Mouse (Mus musculus) thymus, postnatal 36 days (tissue): ENCODE measurements around the gene Pxdn.

Experiments
- DNase-seq, 2 experiments: peaks; one replicate each; pipeline ENCODE4 v3.0.0; 2022; ENCODE audit warnings: mixed read lengths in 2 of 2

Pxdn gene

DNA sequence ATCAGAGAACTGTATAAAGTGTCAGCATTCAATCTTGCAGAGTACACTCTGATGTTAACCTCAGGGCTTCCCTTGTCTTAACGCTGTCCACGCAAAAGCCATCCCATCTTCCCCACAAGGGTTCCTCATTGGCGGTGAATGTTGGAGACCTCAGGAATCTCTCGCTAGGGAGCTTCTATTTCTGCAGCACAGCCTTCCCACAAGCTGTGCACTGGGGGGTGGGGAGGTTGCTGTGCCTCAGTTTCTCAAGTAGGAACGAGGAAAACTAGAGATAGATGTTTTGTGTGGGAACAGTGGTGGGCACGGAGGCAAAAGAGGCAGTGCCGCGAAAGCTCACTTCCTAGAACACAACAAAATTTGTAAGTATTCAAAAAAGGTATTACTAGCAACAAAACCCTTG lies at the start of gene Pxdn:
Pxdn (plus strand) TSS at position 301 of the 400 bp plus-strand sequence.
- no peak for DNase-seq

- no peak for DNase-seq
Observed at GRCm38 (mm10) chr12:29894669-29895068, 42.7 kb upstream of the Pxdn start.

DNA sequence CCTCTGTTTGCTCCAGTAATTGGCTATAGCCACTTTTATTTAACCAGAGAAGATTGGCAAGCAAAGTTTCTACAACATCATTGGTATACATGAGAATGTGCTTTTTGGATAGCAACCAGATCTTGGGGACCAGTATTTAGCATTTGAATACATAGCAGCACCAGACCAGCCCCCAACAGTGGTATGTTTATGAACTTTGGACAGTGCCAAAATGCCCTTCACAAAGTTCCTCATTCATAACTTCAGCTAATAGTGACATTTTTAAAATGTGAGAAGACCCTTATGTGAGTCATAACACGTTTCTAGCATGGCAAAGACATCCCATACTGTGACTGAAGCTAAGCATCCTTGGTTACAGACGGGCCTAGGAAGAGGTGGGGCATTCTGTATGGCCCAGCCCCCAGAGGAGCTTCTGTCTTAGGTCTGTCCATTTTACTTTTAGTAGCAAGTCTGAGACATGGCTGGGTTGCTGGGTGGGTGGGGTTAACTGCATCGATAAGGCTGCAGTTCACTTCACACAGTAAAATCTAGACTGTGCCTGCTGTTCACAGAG lies 39.8 kb upstream of the Pxdn start:
- no peak for DNase-seq

GRCm38 (mm10) chr12:29904101-29904874 lies 33.1 kb upstream of the Pxdn start:
- DNase-seq, result no peak

DNA sequence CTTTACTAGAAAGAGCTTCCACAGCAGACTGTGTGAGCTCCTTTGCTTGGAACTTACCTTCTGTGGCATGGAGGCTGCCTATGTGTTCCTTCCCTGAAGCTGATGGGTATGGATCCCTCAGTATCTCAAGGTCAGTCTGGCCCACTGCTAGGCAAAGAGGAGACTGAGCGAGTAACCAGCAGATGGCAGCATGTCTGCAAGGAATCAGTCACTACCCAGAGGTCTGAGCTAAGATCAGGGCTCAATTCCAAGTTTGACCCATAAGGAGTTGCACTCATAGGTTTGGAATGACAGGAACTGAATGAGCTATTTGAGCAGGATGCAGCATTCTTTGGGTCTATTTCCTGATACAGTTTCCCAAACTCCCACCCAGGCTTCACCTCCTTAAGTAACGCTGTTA lies 30.4 kb upstream of the Pxdn start:
- no peak for DNase-seq

GRCm38 (mm10) chr12:29916139-29916538 lies 21.3 kb upstream of the Pxdn start:
- DNase-seq, result no peak

- no peak for DNase-seq
Observed at GRCm38 (mm10) chr12:29916807-29917206, 20.6 kb upstream of the Pxdn start.

DNA sequence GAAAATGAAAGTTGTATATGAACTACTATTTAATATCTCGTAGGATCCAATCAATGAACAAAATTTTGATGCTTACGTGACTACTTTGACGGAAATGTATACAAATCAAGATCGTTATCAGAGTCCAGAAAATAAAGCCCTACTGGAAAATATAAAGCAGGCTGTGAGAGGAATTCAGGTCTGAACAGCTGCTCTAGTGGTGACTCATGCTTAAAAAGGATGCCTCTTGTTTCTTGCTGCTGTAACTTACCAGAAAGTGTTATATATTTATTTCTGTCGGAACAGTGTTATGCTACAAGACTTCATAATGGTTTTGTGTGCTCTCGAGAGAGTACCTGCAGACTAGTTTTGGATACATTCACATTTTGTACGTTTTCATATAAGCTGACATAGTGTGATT lies 17.1 kb upstream of the Pxdn start:
- DNase-seq, result no peak

DNA sequence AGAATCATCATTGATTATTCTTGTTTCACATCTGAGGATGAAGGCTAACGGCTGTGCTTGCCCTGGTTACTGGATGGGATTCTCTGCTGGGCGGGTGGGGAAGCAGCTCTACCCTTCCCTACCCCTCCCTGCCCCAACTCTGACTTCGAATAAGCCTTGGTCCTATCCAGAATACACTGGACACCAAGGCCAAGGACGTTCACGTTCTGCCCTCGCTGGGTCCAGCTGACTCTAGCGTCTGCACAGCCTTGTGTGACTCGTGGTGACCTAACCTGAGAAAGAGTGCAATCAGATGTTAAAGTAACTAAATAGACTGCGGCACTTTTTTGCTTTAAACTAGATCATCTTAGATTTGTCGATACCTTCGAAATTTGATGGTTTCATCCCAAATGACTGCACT lies 15.9 kb upstream of the Pxdn start:
- DNase-seq, result no peak

- no peak for DNase-seq
Observed at GRCm38 (mm10) chr12:29926896-29927295, 10.5 kb upstream of the Pxdn start.

DNA sequence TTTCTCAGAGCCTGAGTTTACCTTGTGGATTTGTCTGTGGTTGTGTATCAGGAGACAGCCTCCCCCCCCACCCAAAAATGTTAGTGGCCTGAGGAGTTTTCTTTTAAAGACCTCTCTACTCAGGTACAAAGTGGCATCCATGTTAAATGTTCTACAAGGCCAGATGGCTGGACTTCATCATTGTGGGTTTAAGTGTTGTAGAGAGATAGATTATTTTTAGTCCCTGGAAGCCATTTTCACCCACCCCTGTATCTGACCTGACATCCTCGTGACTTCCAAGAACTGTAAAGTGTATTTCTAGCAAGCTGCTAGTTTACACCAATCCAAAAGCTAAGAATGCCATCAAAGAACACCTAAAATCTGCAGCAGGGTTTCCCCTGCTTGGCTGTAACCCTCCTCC lies 6.8 kb upstream of the Pxdn start:
- no peak for DNase-seq

GRCm38 (mm10) chr12:29932951-29933350 lies 4.5 kb upstream of the Pxdn start:
- no peak for DNase-seq

DNA sequence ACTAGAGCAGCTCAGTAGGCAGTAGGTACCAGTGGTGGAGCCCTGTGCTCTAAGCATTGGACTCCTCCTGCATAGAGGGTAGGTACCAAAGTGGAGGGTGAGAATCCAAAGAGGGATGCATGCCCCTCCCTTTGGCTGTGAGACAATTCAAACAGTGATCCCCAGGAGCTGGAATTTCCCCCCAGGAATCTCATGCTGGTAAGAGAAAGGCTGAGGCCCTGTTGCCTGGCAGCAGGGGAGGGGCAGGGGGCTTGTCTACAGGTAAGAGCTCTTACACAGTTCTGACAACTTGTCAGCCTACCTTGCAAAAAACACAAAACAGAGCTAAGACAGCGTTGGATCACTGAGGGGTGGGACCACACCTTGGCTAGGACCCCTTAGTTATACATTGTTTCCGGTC lies 3.9 kb upstream of the Pxdn start:
- DNase-seq, result no peak

DNA sequence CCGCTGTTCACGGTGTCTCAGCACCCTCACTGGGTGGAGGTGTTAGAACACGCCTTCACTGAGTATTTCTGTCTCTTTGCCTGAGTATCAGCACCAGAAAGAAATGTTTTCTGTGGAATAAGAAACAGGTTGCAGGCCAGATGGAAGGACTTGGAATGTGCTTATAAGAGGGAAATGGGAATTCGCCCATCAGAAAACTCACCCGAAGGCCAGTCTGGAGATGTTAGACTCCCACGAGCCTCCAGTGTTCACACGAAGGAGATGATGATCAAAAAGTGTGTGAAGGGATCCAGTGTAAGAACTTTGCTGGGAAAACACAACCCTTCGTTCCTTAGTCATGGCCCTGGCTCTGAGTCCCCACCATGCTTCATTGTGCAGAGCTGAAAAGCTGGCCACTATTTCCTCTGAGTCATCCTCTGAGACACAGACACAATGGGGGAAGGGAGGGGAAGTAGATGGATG lies 3.3 kb upstream of the Pxdn start:
- DNase-seq, result no peak

DNA sequence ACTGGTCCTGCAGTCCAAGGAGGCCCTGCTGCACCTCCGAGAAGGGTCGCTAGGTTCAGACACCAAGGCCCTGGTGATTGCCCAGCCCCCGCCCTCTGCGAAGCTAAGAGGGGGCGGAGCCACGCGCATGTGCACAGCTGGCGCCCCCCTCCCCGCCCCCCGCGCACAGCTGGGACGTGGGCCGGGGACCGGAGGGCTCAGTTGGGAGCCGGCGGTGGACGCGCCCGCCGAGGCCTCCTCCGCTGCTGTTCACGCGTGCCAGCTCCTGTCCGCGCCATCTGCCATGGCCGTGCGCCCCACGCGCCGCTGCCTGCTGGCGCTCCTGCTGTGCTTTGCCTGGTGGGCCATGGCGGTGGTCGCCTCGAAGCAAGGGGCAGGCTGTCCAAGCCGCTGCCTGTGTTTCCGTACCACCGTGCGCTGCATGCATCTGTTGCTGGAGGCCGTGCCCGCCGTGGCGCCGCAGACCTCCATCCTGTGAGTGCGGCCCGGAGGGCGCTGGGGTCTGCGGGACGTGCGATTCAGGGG lies 505 bp downstream of the Pxdn start:
- peak in 1 of 2 experiments; percentile 4 for DNase-seq

DNA sequence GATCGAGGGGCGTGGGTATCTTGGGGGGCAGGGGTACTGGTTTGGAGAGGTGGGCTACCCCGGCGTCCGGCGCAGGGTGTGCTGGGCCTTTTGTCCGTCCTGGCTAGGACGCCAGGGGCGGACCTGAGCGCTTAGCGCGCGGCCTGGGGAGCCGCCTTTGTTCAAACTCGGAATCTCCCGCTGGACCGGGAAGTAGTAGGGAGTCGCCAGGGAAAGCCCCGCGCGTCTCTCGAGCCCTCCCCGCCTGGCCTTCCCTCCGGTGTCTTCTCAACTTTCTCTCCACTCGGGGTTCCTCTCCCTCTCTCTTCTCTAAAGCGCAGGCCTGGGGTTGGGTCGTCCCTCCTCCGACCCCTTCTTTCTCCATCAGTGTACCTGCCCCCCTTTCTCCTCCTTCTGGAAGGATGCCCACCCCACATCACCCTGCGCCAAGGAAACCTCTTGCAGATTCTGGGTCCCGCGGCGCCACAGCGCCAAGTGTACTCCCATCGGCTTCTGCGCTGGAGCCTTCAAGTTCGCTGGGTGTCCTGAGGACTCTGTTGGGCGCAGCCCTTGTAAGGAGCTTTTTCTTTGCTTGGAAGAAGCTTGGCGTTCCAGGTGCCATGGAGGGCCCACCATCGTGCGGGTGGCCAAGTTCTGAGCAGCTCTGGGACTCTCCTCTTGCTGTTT lies 1.1 kb downstream of the Pxdn start:
- DNase-seq, result no peak

- DNase-seq, result no peak
Observed at GRCm38 (mm10) chr12:29939261-29939671, 1.9 kb downstream of the Pxdn start.

GRCm38 (mm10) chr12:29942435-29942834 lies 5.0 kb downstream of the Pxdn start:
- no peak for DNase-seq

DNA sequence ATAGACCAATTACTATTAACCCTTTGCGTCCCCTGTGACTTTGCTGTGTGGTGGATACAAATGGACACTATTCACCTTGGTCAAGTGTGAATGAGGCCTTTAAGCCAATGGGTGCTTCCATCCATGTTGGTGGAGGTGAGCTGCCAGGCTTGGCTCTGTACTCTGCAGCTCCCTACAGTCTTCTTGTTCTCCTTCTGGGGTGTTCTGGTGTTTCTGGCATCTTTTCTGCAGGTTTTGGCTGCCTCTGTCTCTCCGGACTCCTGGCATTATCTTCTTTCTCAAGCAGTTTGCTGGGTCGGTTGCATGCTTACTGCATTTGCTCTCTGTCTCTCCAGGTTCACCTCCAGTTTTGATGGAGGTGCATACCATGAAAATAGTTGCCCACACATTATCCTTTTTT lies 7.2 kb downstream of the Pxdn start:
- no peak for DNase-seq

- DNase-seq, result no peak
Observed at GRCm38 (mm10) chr12:29945182-29945743, 7.9 kb downstream of the Pxdn start.

GRCm38 (mm10) chr12:29951043-29951442 lies 13.6 kb downstream of the Pxdn start:
- no peak for DNase-seq

GRCm38 (mm10) chr12:29951485-29951884 lies 14.1 kb downstream of the Pxdn start:
- DNase-seq, result no peak

GRCm38 (mm10) chr12:29952102-29952501 lies 14.7 kb downstream of the Pxdn start:
- DNase-seq, result no peak

- no peak for DNase-seq
Observed at GRCm38 (mm10) chr12:29953999-29954398, 16.6 kb downstream of the Pxdn start.
